Mouse (Mus musculus): ENCODE results near the gene Klf2. TPM values are rescaled to one million over a fixed set of nuclear protein-coding genes. Genes with fewer than 3 reads are reported as not detected.

The Klf2 gene
- polyA plus RNA-seq, 1 experiment from 2014 or later = 10.1 TPM

GRCm38 (mm10) chr8:72319397-72319796, 564 bp downstream of the Klf2 start:
- Histone ChIP-seq H3K4me2 (replicated peaks; ENCODE audit: low read depth, low read length) (peak overlapping the region; percentile 82), H3K4me1 (ENCODE audit: insufficient read depth, low read length) (peaks cover 7% of the 10 kb centered on the region; the same call in 1 of the 2 replicates)

GRCm38 (mm10) chr8:72319921-72320802, 1.3 kb downstream of the Klf2 start:
- Histone ChIP-seq H3K4me2 (replicated peaks; ENCODE audit: low read depth, low read length) (peak overlapping the region; percentile 82), H3K9me3 (ENCODE audit: low read length) (no peaks in the 10 kb centered on the region), H3K4me1 (ENCODE audit: insufficient read depth, low read length) (peaks cover 7% of the 10 kb centered on the region; the same call in 1 of the 2 replicates), H3K27ac (ENCODE audit: low read length) (no peak overlapping the region), H3K27me3 (ENCODE audit: insufficient read depth, low read length) (peaks cover 28% of the 10 kb centered on the region), H3K4me3 (ENCODE audit: low read length) (peak overlapping the region; percentile 70), H3K36me3 (ENCODE audit: insufficient read depth, low read length) (no peaks in the 10 kb centered on the region), H3K9ac (replicated peaks; ENCODE audit: low read length) (peak overlapping the region; percentile 72)
- ATAC-seq (ENCODE audit: low FRiP score, low TSS enrichment) = no peak
- 6% methylated on average over 44 of the region's 55 CpGs for WGBS

More at GRCm38 (mm10) chr8:72319397-72319796, 564 bp downstream of the Klf2 start:
- Histone ChIP-seq H3K27ac (ENCODE audit: low read length) (peak overlapping the region; percentile 62; the same call in 1 of the 2 replicates), H3K9ac (replicated peaks; ENCODE audit: low read length) (peak overlapping the region; percentile 72), H3K36me3 (ENCODE audit: insufficient read depth, low read length) (no peaks in the 10 kb centered on the region), H3K27me3 (ENCODE audit: insufficient read depth, low read length) (peaks cover 28% of the 10 kb centered on the region), H3K4me3 (ENCODE audit: low read length) (peak overlapping the region; percentile 70), H3K9me3 (ENCODE audit: low read length) (no peaks in the 10 kb centered on the region)
- peak; percentile 29 for ATAC-seq (ENCODE audit: low FRiP score, low TSS enrichment)
- under 1% methylated on average over 48 of the region's 48 CpGs for WGBS

- peak overlapping the region; percentile 70 for H3K4me3 ChIP-seq (ENCODE audit: low read length)
- ATAC-seq (ENCODE audit: low FRiP score, low TSS enrichment) = no peak
- peak overlapping the region; percentile 82 for H3K4me2 ChIP-seq (replicated peaks; ENCODE audit: low read depth, low read length)
- H3K9me3 ChIP-seq (ENCODE audit: low read length) = no peaks in the 10 kb centered on the region
- H3K27me3 ChIP-seq (ENCODE audit: insufficient read depth, low read length) = peaks cover 28% of the 10 kb centered on the region
- no peak overlapping the region for H3K27ac ChIP-seq (ENCODE audit: low read length)
- peak overlapping the region; percentile 72 for H3K9ac ChIP-seq (replicated peaks; ENCODE audit: low read length)
- no peaks in the 10 kb centered on the region for H3K36me3 ChIP-seq (ENCODE audit: insufficient read depth, low read length)
- peaks cover 7% of the 10 kb centered on the region; the same call in 1 of the 2 replicates for H3K4me1 ChIP-seq (ENCODE audit: insufficient read depth, low read length)
- 53% methylated on average over 25 of the region's 25 CpGs for WGBS
Observed at GRCm38 (mm10) chr8:72320803-72321583, 2.2 kb downstream of the Klf2 start.

- Histone ChIP-seq H3K9ac (replicated peaks; ENCODE audit: low read length) (no peak overlapping the region), H3K27me3 (ENCODE audit: insufficient read depth, low read length) (peaks cover 28% of the 10 kb centered on the region), H3K4me2 (replicated peaks; ENCODE audit: low read depth, low read length) (peak overlapping the region; percentile 82), H3K9me3 (ENCODE audit: low read length) (no peaks in the 10 kb centered on the region), H3K4me1 (ENCODE audit: insufficient read depth, low read length) (peaks cover 7% of the 10 kb centered on the region; the same call in 1 of the 2 replicates), H3K36me3 (ENCODE audit: insufficient read depth, low read length) (no peaks in the 10 kb centered on the region), H3K27ac (ENCODE audit: low read length) (no peak overlapping the region), H3K4me3 (ENCODE audit: low read length) (peak overlapping the region; percentile 70)
- 88% methylated on average over 20 of the region's 20 CpGs for WGBS
- ATAC-seq (ENCODE audit: low FRiP score, low TSS enrichment) = no peak
Observed at GRCm38 (mm10) chr8:72321635-72322441, 3.0 kb downstream of the Klf2 start.

- Histone ChIP-seq H3K9me3 (ENCODE audit: low read length) (no peaks in the 10 kb centered on the region), H3K27me3 (ENCODE audit: insufficient read depth, low read length) (peaks cover 28% of the 10 kb centered on the region), H3K36me3 (ENCODE audit: insufficient read depth, low read length) (no peaks in the 10 kb centered on the region), H3K4me1 (ENCODE audit: insufficient read depth, low read length) (peaks cover 7% of the 10 kb centered on the region; the same call in 1 of the 2 replicates), H3K27ac (ENCODE audit: low read length) (no peak overlapping the region), H3K9ac (replicated peaks; ENCODE audit: low read length) (no peak overlapping the region), H3K4me3 (ENCODE audit: low read length) (peak overlapping the region; percentile 70), H3K4me2 (replicated peaks; ENCODE audit: low read depth, low read length) (peak overlapping the region; percentile 82)
- ATAC-seq (ENCODE audit: low FRiP score, low TSS enrichment) = no peak
- WGBS = 73% methylated on average over 7 of the region's 7 CpGs
Observed at GRCm38 (mm10) chr8:72322471-72322889, 3.6 kb downstream of the Klf2 start.

GRCm38 (mm10) chr8:72323131-72323725, 4.4 kb downstream of the Klf2 start:
- Histone ChIP-seq H3K4me1 (ENCODE audit: insufficient read depth, low read length) (peaks cover 4% of the 10 kb centered on the region; the same call in 1 of the 2 replicates), H3K4me3 (ENCODE audit: low read length) (no peak overlapping the region), H3K9ac (replicated peaks; ENCODE audit: low read length) (no peak overlapping the region), H3K9me3 (ENCODE audit: low read length) (no peaks in the 10 kb centered on the region), H3K36me3 (ENCODE audit: insufficient read depth, low read length) (no peaks in the 10 kb centered on the region), H3K4me2 (replicated peaks; ENCODE audit: low read depth, low read length) (no peak overlapping the region), H3K27ac (ENCODE audit: low read length) (no peak overlapping the region), H3K27me3 (ENCODE audit: insufficient read depth, low read length) (peaks cover 28% of the 10 kb centered on the region)
- WGBS = 60% methylated on average over 6 of the region's 6 CpGs
- ATAC-seq (ENCODE audit: low FRiP score, low TSS enrichment) = no peak

- Histone ChIP-seq H3K9ac (replicated peaks; ENCODE audit: low read length) (no peak overlapping the region), H3K4me2 (replicated peaks; ENCODE audit: low read depth, low read length) (no peak overlapping the region), H3K4me3 (ENCODE audit: low read length) (no peak overlapping the region), H3K4me1 (ENCODE audit: insufficient read depth, low read length) (peaks cover 4% of the 10 kb centered on the region; the same call in 1 of the 2 replicates), H3K9me3 (ENCODE audit: low read length) (no peaks in the 10 kb centered on the region), H3K27ac (ENCODE audit: low read length) (no peak overlapping the region), H3K27me3 (ENCODE audit: insufficient read depth, low read length) (peaks cover 26% of the 10 kb centered on the region), H3K36me3 (ENCODE audit: insufficient read depth, low read length) (no peaks in the 10 kb centered on the region)
- no peak for ATAC-seq (ENCODE audit: low FRiP score, low TSS enrichment)
- WGBS = 81% methylated on average over 10 of the region's 10 CpGs
Observed at GRCm38 (mm10) chr8:72324036-72324706, 5.3 kb downstream of the Klf2 start.

- H3K4me1 ChIP-seq (ENCODE audit: insufficient read depth, low read length) = peaks cover 4% of the 10 kb centered on the region; the same call in 1 of the 2 replicates
- ATAC-seq (ENCODE audit: low FRiP score, low TSS enrichment) = no peak
- H3K27me3 ChIP-seq (ENCODE audit: insufficient read depth, low read length) = peaks cover 20% of the 10 kb centered on the region
- H3K4me3 ChIP-seq (ENCODE audit: low read length) = no peak overlapping the region
- no peaks in the 10 kb centered on the region for H3K9me3 ChIP-seq (ENCODE audit: low read length)
- WGBS = 51% methylated on average over 2 of the region's 2 CpGs
- no peak overlapping the region for H3K27ac ChIP-seq (ENCODE audit: low read length)
- H3K9ac ChIP-seq (replicated peaks; ENCODE audit: low read length) = no peak overlapping the region
- H3K4me2 ChIP-seq (replicated peaks; ENCODE audit: low read depth, low read length) = no peak overlapping the region
- no peaks in the 10 kb centered on the region for H3K36me3 ChIP-seq (ENCODE audit: insufficient read depth, low read length)
Observed at GRCm38 (mm10) chr8:72324708-72325107, 5.9 kb downstream of the Klf2 start.
